ENCODE assay signal across 8 mouse cellular contexts in the genomic region with DNA sequence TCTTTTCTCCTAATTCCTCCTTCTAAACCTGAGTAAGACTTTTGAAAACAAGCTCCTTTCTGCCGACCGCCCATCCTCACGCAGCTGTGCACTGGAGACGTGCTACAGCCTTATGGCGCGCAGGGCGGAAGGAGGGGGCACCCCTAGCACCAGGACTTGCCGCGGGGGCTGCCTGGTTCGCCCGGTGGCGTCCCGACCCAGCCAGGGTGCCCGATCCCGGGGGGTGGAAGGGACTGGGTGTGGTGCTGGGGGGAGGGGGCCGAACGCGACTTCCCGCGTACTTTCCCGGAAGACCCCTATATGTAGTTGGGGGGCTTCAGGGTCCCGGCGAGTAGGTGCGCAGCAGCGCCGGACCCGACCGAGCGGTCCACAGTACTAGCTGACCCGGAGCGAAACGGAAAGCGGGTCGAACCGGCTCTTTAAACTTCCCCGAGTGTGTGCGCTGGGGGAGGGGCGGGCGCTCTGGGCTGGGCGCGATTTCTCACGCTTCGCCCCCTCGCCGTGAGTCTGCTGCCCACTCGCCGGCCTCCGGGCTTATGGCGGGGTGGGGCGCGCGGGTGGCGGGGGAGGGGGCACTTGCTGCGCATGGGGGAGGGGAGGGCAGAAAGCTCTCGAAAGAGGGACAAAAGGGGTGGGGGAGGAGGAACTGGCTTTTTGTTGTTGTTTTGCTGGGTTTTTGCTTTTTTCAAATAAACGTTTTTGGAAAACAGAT. TPM values are rescaled to one million over a fixed set of nuclear protein-coding genes. Genes with fewer than 3 reads are reported as not detected.
DNase-seq lines count a peak whose midpoint lies in the region; ATAC-seq lines count a peak whose summit lies in the region.

No protein-coding gene starts in this region.

- peaks cover 39% of the 10 kb centered on the region for H3K4me1 ChIP-seq in hindbrain, embryonic 12.5 days

- no peaks in the 10 kb centered on the region for H3K27me3 ChIP-seq in hindbrain, embryonic 12.5 days

- peak overlapping the region; percentile 99 for H3K27ac ChIP-seq in hindbrain, embryonic 12.5 days

- no peaks in the 10 kb centered on the region for H3K36me3 ChIP-seq in hindbrain, embryonic 12.5 days

- no peaks in the 10 kb centered on the region for H3K9me3 ChIP-seq in hindbrain, embryonic 12.5 days (replicated peaks)

- peak overlapping the region; percentile 98 for H3K9ac ChIP-seq in hindbrain, embryonic 12.5 days

- H3K4me2 ChIP-seq in hindbrain, embryonic 12.5 days (replicated peaks) = peak overlapping the region; percentile 81

- ATAC-seq in hindbrain, embryonic 12.5 days (ENCODE audit: low FRiP score) = peak; percentile 47

- DNase-seq in NIH3T3 (ENCODE audit: low read depth) = peak; percentile 76
- DNase-seq in cerebellum, adult 9-11 months = peak; percentile 81
- DNase-seq in frontal cortex, postnatal 25 days (ENCODE audit: low spot score in 2 of 2) = peak; percentile 51 to 69
- DNase-seq in layer of hippocampus, postnatal 25 days (ENCODE audit: extremely low spot score in 1 of 2, low spot score in 1 of 2) = peak; percentile 70
- DNase-seq in lung, postnatal 25 days (ENCODE audit: low spot score) = peak; percentile 82
- DNase-seq in retina, postnatal 7 days (ENCODE audit: low read depth, low spot score) = peak; percentile 53
- DNase-seq in urinary bladder, postnatal 14 days (ENCODE audit: low spot score) = peak; percentile 83

- WGBS in hindbrain, embryonic 12.5 days = under 1% methylated on average over 44 of the region's 56 CpGs

- peak overlapping the region; percentile 87 for H3K4me3 ChIP-seq in hindbrain, embryonic 12.5 days

RNA-seq across cellular contexts. Expression of gene Anp32a, which starts 2.3 kb away (rescaled TPM):
- 166 and 171 TPM in 2 replicates for polyA plus RNA-seq in hindbrain, embryonic 12.5 days (2016; fragmentation: Nextera tagmentation; extraction: Ambion mirVana)
- 100 to 1,000 TPM; 285 to 296 TPM for total RNA-seq in layer of hippocampus, postnatal 25 days (2021)

Comparison
In these comparisons a context has a peak if more than half of its experiments do, and no peak if none do; other contexts are left out.
1. Peak in every context shown above with its lines: DNase-seq, ATAC-seq, H3K4me3 ChIP-seq and H3K27ac ChIP-seq.